Mouse (Mus musculus): ENCODE results near the gene Hamp. TPM values are rescaled to one million over a fixed set of nuclear protein-coding genes. Genes with fewer than 3 reads are reported as not detected.

Hamp gene
- total RNA-seq, 4 experiments from 2014 or later, result 1.1 TPM; not detected in 3

GRCm38 (mm10) chr7:30909773-30910172 lies 34.1 kb downstream of the Hamp start:
- no peak for DNase-seq (ENCODE audit: low spot score in 2 of 2)

- DNase-seq (ENCODE audit: low spot score in 2 of 2), result no peak
Measured at GRCm38 (mm10) chr7:30908992-30909431, 34.8 kb downstream of the Hamp start.

- DNase-seq (ENCODE audit: low spot score in 2 of 2), result no peak
Measured at GRCm38 (mm10) chr7:30908277-30908991, 35.4 kb downstream of the Hamp start.

- DNase-seq (ENCODE audit: low spot score in 2 of 2), result no peak
Measured at GRCm38 (mm10) chr7:30904042-30904441, 39.8 kb downstream of the Hamp start.

- DNase-seq (ENCODE audit: low spot score in 2 of 2), result no peak
Measured at GRCm38 (mm10) chr7:30895217-30895616, 48.6 kb downstream of the Hamp start.

- DNase-seq (ENCODE audit: low spot score in 2 of 2), result no peak
Measured at GRCm38 (mm10) chr7:30892515-30892914, 51.3 kb downstream of the Hamp start.

Other genes with a start within 250 kb of the Hamp start
- gene 2200002J24Rik, start 245.1 kb downstream of the Hamp start, total RNA-seq (2022), result not detected
- gene Atp4a, start 231.8 kb downstream of the Hamp start, total RNA-seq (2022), result 1 to 10 TPM in 3 of 4 experiments, under 1 TPM in 1; 0.57 to 2.0 (median 1.6) TPM
- gene Tmem147, start 214.5 kb downstream of the Hamp start, total RNA-seq (2022), result 100 to 1,000 TPM; 113 to 127 (median 115) TPM
- gene Gapdhs, start 200.4 kb downstream of the Hamp start, total RNA-seq (2022), result not detected
- 10 to 100 TPM; 12.0 to 17.3 (median 13.7) TPM for gene Sbsn, start 192.6 kb downstream of the Hamp start, total RNA-seq (2022)
- gene Dmkn, start 180.3 kb downstream of the Hamp start, total RNA-seq (2022), result 1 to 10 TPM; 4.1 to 5.2 (median 4.7) TPM
- not detected for gene Krtdap, start 156.1 kb downstream of the Hamp start, total RNA-seq (2022)
- not detected for gene Ffar2, start 120.3 kb downstream of the Hamp start, total RNA-seq (2022)
- not detected for gene Ffar3, start 87.9 kb downstream of the Hamp start, total RNA-seq (2022)
- not detected for gene Ffar1, start 82.5 kb downstream of the Hamp start, total RNA-seq (2022)
- gene Cd22, start 63.7 kb downstream of the Hamp start, total RNA-seq (2022), result 1 to 10 TPM in 1 of 4 experiments, under 1 TPM in 2, not detected in 1; 0.24 to 1.8 (median 0.37) TPM
- gene Mag, start 29.2 kb downstream of the Hamp start, total RNA-seq (2022), result 100 to 1,000 TPM; 200 to 254 (median 210) TPM
- gene Hamp2, start 19.4 kb downstream of the Hamp start, total RNA-seq (2022), result not detected
- gene Usf2, start 12.8 kb upstream of the Hamp start, total RNA-seq (2022), result 100 to 1,000 TPM; 114 to 125 (median 120) TPM
- 1 to 10 TPM; 5.2 to 6.6 (median 6.1) TPM for gene Lsr, start 29.4 kb upstream of the Hamp start, total RNA-seq (2022)
- gene Fam187b, start 29.8 kb upstream of the Hamp start, total RNA-seq (2022), result under 1 TPM in 2 of 4 experiments, not detected in 2; 0.18 to 0.30 TPM
- gene Fxyd5, start 98.4 kb upstream of the Hamp start, total RNA-seq (2022), result 10 to 100 TPM; 25.8 to 33.5 (median 30.0) TPM
- 100 to 1,000 TPM; 162 to 173 (median 169) TPM for gene Fxyd7, start 107.4 kb upstream of the Hamp start, total RNA-seq (2022)
- 100 to 1,000 TPM in 2 of 4 experiments, 10 to 100 TPM in 2; 57.6 to 144 (median 110) TPM for gene Fxyd1, start 113.2 kb upstream of the Hamp start, total RNA-seq (2022)
- gene Lgi4, start 115.3 kb upstream of the Hamp start, total RNA-seq (2022), result 10 to 100 TPM; 35.0 to 50.6 (median 40.8) TPM
- gene Fxyd3, start 132.7 kb upstream of the Hamp start, total RNA-seq (2022), result 1 to 10 TPM in 3 of 4 experiments, under 1 TPM in 1; 0.75 to 2.1 (median 1.2) TPM
- gene Hpn, start 171.3 kb upstream of the Hamp start, total RNA-seq (2022), result 1 to 10 TPM; 2.0 to 4.4 (median 3.5) TPM
- gene Scn1b, start 183.0 kb upstream of the Hamp start, total RNA-seq (2022), result 100 to 1,000 TPM; 652 to 704 (median 680) TPM
- gene Gramd1a, start 211.9 kb upstream of the Hamp start, total RNA-seq (2022), result 100 to 1,000 TPM; 103 to 108 (median 105) TPM